Mouse (Mus musculus) retina, postnatal 7 days (tissue): ENCODE measurements around the gene Mcm2.

Source experiments
- DNase-seq: peaks from one replicate; pipeline ENCODE4 v3.0.0-alpha.2; 2012; ENCODE audit warnings: low read depth, low spot score

The Mcm2 gene

GRCm38 (mm10) chr6:88926870-88927269 is 28.3 kb upstream of the Mcm2 start:
- no peak for DNase-seq

DNA sequence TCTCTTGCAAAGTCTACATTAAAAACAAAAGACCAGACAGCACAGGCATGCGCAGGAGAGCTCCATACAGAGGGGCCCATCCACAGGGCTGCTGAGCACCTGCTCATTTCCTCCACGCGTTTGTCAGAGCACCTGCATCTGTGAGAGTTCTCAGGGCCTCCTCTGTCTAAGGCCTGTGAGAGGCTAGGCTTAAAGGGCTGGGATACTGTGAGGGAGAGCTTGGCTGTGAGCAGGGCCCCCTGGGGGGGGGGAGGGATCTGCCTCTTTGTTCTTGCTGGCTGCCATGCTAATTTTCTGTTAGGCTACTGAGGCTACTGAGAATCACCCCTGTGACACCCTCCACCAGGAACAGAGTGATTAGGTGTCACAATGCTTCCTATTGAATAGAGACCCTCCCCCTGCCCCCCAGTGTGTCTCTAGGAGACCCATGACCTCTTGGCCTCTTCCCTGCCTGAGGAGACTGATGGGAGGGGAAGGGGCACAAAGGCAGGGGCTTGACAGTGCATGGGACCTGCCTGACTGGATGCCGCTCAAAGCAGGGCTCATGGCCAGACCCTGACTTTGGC is 27.1 kb upstream of the Mcm2 start:
- DNase-seq = no peak

- no peak for DNase-seq
Measured at GRCm38 (mm10) chr6:88924502-88925275, 26.1 kb upstream of the Mcm2 start.

- no peak for DNase-seq
Measured at GRCm38 (mm10) chr6:88918802-88919201, 20.2 kb upstream of the Mcm2 start.

GRCm38 (mm10) chr6:88916153-88916552 is 17.6 kb upstream of the Mcm2 start:
- DNase-seq = peak; percentile 64

DNA sequence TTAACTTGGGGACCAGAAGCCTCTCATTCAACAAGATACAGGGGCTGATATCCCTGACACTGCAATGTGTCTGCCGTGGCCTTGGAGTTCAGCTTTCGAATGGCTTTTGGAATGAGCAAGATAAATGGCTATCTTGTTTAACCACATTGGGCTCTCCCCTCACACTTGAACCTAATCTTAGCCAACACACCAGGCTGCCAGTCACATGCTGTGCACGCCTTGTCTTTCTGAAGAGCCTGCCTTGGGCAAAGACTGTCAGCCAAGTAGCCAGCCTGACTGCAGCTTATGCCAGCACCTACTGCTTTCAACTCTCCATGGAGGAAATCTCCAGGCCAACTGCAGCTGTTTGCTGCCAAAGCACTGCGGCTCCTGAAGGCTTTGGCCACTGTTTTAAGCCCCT is 16.9 kb upstream of the Mcm2 start:
- DNase-seq = no peak

DNA sequence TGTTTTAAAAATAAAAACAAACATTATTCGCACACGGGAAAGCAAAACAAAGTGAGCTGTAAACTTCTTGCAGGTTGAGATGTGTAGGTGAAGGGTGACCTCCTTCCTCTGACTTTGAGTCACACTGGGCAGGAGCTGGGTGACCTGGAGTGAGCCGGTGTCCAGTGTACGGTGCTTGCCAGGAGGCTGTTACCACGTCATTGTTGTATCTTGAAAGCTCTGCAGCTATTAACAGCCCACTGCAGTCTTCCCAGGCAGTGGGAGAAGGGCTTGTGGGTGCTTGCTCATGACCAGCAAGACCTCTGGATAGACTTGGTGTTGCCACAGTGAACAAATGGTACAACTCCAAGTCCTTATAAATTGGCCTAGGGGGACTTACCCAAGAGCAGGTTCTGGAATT is 16.2 kb upstream of the Mcm2 start:
- DNase-seq = no peak

GRCm38 (mm10) chr6:88913440-88913839 is 14.9 kb upstream of the Mcm2 start:
- no peak for DNase-seq

DNA sequence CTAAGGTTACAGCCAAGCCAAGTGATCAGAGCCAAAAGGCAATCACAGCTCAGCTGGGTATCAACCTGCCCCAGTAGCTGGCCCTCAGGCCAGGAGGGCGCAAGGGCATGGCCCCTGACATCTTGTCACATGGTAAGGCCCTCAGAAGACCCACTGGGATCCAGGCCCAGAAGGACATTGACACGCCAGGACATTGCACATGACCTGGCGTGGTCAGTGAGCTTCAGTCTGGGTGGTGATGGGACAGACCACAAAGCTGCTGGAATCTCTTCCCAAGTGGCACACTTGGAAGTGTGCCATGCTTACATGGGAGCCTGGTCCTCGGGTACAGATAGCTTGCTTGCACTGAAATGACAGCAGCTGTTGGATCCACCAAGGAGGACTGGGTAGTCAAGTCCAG is 14.4 kb upstream of the Mcm2 start:
- DNase-seq = no peak

GRCm38 (mm10) chr6:88909151-88909550 is 10.6 kb upstream of the Mcm2 start:
- no peak for DNase-seq

GRCm38 (mm10) chr6:88906369-88907108 is 8.0 kb upstream of the Mcm2 start:
- peak; percentile 61 for DNase-seq

DNA sequence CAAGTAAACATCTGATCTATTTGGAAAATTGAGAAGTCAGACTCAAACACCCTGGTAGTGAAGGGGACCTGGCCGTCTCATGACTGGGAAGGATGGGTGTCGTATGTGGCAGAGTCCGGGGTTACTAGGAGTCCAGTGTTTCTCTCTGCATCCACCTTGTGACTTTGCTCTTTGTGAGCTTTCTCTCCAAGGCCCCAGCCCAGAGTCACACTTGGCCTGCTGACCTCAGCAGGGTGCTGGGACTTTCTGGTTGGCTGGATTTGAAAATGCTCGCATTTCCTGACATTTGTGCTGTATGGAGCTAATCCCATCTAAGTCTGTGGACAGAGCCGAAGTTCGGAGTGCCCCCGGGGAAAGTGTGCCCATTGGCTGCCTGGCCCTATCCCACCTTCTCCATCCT is 6.5 kb upstream of the Mcm2 start:
- DNase-seq = no peak

DNA sequence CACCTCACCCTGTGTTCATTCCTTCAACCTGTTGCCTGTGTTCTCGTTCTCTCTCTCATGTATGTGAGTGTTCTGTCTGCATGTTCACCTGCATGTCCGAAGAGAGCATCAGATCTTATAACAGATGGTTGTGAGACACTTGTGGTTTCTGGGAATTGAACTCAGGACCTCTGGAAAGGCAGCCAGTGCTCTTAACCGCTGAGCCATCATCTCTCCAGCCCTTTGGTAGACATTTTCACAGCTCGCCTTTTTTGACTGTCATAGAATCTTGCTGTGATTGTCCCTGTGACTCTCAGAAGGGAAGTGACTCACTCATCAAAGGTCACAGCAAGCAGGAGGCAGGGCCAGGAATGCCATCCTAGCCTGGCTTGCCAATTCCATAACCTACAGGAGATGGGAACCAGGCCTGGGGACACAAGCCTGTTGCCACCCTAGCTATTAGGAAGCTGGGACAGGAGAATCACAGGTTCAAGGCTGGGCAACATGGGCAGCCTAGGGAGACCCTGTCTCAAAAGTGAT is 5.9 kb upstream of the Mcm2 start:
- no peak for DNase-seq

DNA sequence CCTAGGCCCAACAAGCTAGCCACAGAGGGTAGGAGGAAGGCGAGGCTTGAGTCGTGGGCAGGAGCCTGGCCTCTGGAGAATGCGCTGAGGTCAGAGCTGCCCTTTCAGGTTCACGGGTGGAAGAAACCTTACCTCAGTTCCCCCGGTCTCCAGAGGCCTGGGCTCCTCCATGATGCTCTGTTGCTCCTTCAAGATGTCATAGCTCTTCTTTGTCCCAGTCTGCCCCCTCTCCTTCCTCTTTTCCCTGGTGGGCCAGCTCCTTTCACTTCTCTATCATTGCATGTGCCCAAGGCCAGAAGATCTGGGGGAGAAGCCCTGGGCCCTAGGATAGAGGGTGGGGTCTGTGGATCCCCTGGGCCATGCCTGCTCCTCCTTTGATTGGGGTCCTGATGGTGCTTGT is 5.1 kb upstream of the Mcm2 start:
- DNase-seq = no peak

GRCm38 (mm10) chr6:88901947-88902820 is 3.6 kb upstream of the Mcm2 start, which contains the start of gene Tpra1:
Tpra1 (plus strand) TSS chr6:88902251.
- peak; percentile 86 for DNase-seq

DNA sequence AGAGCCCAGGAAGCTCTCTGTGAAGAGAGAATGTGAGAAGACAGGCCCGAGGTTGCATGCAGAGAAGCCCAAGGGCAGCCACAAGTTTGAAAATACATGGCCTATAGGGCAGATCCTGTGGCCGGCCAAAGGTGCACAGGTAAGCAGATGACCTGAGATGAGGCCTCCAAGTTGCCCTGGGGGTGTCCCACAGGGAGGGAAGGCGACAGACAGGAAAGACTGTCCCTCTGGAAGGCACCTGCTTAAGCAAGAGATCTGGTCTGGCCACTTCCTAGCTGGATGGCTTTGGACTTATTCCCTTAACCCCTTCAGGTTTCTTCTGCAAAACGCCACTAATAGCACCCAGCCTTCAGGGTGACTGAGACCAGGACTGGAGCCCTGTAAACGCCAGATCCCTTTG is 2.9 kb upstream of the Mcm2 start:
- no peak for DNase-seq

DNA sequence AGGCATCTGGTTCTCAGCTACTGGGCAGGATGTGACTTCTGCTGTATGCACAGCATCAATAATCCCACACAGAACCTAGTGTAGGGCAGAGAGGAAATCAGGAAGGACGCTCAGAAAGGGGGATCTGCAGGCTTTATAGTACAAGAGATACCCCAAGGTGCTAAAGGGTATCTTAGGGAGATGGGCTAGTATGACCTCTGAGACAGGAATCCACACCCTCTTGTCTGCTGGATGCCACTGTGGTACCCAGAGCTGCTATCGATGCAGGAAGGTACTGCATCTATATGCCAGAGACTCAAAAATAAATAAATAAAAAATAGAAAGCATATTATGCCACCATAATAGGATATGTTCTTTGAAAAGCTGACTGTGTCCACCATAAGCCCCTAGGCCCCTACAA is 1.0 kb upstream of the Mcm2 start:
- no peak for DNase-seq

GRCm38 (mm10) chr6:88899086-88899485 is 506 bp upstream of the Mcm2 start:
- DNase-seq = no peak

GRCm38 (mm10) chr6:88897246-88897645 is 1.3 kb downstream of the Mcm2 start:
- no peak for DNase-seq

DNA sequence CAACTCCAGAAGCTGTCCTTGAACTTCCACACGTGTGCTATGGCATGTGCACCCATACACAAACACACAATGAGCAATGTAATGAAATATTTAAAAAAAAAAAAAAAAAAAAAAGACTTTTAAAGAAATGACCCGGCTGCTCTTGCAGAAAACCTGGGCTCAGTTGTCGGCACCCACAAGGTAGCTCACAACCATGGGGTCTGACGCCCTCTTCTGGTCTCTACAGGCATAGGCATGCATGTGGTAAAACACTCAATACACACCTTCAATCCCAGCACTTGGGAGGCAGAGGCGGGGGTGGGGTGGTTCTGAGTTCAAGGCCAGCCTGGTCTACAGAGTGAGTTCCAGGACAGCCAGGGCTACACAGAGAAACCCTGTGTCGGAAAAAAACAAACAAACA is 2.6 kb downstream of the Mcm2 start:
- DNase-seq = no peak

DNA sequence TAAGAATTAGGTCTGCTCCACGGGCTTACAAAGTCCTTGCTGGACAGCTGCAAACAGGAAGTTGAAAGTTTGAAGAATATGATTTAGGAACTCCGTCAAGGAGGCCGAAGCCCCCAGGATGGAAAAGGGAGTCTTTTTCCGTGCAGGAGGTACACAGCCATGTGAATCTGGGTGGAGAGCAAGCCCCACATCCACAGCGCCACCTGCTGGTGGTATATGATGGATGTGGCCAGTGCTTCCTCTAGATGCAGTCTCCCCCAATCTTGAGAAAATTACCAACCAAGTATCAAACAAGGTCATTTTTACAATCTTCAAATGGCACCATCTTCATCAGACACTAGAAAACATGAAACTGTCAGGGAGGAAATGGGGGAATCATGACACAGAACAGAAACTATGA is 5.0 kb downstream of the Mcm2 start:
- DNase-seq = no peak

DNA sequence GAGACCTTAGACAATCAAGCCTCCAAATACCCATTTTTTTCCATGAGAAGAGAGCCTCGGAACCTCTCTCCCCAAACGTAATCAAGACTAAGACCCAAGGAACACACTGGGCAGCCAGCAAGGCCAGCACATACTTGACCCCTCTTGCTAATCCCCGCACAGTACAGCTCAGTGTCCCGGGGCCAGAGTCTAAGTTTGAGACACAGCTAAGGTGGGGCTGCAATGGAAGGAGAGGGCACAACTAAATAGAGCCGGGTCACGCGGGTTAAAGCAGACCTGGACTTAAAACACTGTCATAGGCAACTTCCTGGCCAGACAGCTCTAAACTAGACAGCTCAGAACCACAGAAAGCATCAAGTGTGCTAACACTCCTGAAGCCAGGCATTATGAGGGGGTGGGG is 7.7 kb downstream of the Mcm2 start:
- no peak for DNase-seq
